Mouse (Mus musculus) brain, adult 10 weeks (tissue): ENCODE results near the gene Enah. TPM values are rescaled to one million over a fixed set of nuclear protein-coding genes. Genes with fewer than 3 reads are reported as not detected.

Source experiments
- polyA plus RNA-seq: library from polyadenylated mRNA; stranded (reverse); fragments of 350-450 nt; fragmentation: Illumina TruSeq; extraction: RNeasy Lipid Tissue Mini Kit (QIAGEN cat#74804); gene quantifications from one replicate; pipeline ENCODE4 v1.2.3, GENCODE M21; 2015; ENCODE audit warnings: low read depth, low replicate concordance

Enah gene
- 73.4 TPM for polyA plus RNA-seq

GRCm38 (mm10) chr1:182019926-182020801 lies at the start of gene Enah:
Gene Enah, minus strand, starts transcription at chr1:182019990.

Other genes starting within 250 kb of the Enah start
- 10.0 TPM for gene Lbr, start 176.9 kb downstream of the Enah start, polyA plus RNA-seq
- gene Srp9, start 104.7 kb upstream of the Enah start, polyA plus RNA-seq: 128 TPM
- gene Vmn1r1, start 144.5 kb upstream of the Enah start, polyA plus RNA-seq: not detected